Mouse (Mus musculus): ENCODE results near the gene Tnfaip8l2. TPM values are rescaled to one million over a fixed set of nuclear protein-coding genes. Genes with fewer than 3 reads are reported as not detected.

Gene Tnfaip8l2
- 1.7 and 7.8 TPM in 2 replicates for total RNA-seq (2021)
- long read RNA-seq, experiment 1 = 0 reads
- long read RNA-seq, experiment 2, partial matches to known transcripts = 0 of 2 reads
- long read RNA-seq, experiment 2, other reads (novel, unspliced or antisense) = 1 of 2 reads

GRCm38 (mm10) chr3:95141952-95142616, at the start of gene Tnfaip8l2:
Tnfaip8l2 (minus strand) TSS chr3:95142360.
- DNase-seq = no peak

- no peak for DNase-seq
Observed at GRCm38 (mm10) chr3:95186888-95187287, 44.7 kb upstream of the Tnfaip8l2 start.

- no peak for DNase-seq
Observed at GRCm38 (mm10) chr3:95186100-95186499, 43.9 kb upstream of the Tnfaip8l2 start.

GRCm38 (mm10) chr3:95184796-95185577, 42.8 kb upstream of the Tnfaip8l2 start:
- no peak for DNase-seq

- peak; percentile 51 for DNase-seq
Observed at GRCm38 (mm10) chr3:95181841-95182240, 39.7 kb upstream of the Tnfaip8l2 start.

GRCm38 (mm10) chr3:95179890-95180289, 37.7 kb upstream of the Tnfaip8l2 start:
- no peak for DNase-seq

GRCm38 (mm10) chr3:95178948-95179347, 36.8 kb upstream of the Tnfaip8l2 start:
- no peak for DNase-seq

GRCm38 (mm10) chr3:95177583-95177982, 35.4 kb upstream of the Tnfaip8l2 start:
- no peak for DNase-seq

- no peak for DNase-seq
Observed at GRCm38 (mm10) chr3:95176500-95176899, 34.3 kb upstream of the Tnfaip8l2 start.

GRCm38 (mm10) chr3:95174011-95174592, 31.9 kb upstream of the Tnfaip8l2 start:
- DNase-seq = peak; percentile 91

- DNase-seq = peak; percentile 50
Observed at GRCm38 (mm10) chr3:95173256-95173949, 31.2 kb upstream of the Tnfaip8l2 start.

- DNase-seq = no peak
Observed at GRCm38 (mm10) chr3:95172526-95173255, 30.5 kb upstream of the Tnfaip8l2 start.

- DNase-seq = no peak
Observed at GRCm38 (mm10) chr3:95171105-95171504, 28.9 kb upstream of the Tnfaip8l2 start.

- no peak for DNase-seq
Observed at GRCm38 (mm10) chr3:95169996-95170395, 27.8 kb upstream of the Tnfaip8l2 start.

- no peak for DNase-seq
Observed at GRCm38 (mm10) chr3:95164840-95165239, 22.7 kb upstream of the Tnfaip8l2 start.

GRCm38 (mm10) chr3:95164256-95164550, 22.0 kb upstream of the Tnfaip8l2 start:
- DNase-seq = no peak

- DNase-seq = no peak
Observed at GRCm38 (mm10) chr3:95163419-95164255, 21.5 kb upstream of the Tnfaip8l2 start.

GRCm38 (mm10) chr3:95162345-95162628, 20.1 kb upstream of the Tnfaip8l2 start:
- DNase-seq = no peak

GRCm38 (mm10) chr3:95161618-95162344, 19.6 kb upstream of the Tnfaip8l2 start:
- no peak for DNase-seq

- no peak for DNase-seq
Observed at GRCm38 (mm10) chr3:95161041-95161551, 18.9 kb upstream of the Tnfaip8l2 start.
